Mouse (Mus musculus) erythroblast, embryonic 14.5 days (primary cell): Measurements from ENCODE around the gene Cdh11. TPM values are rescaled to one million over a fixed set of nuclear protein-coding genes. Genes with fewer than 3 reads are reported as not detected.
"Not testable (repeated sequence)": the region's sequence is repeated elsewhere in the genome, so short reads cannot be mapped to it uniquely, and the experiment has no call there.

ENCODE experiments used
- H3K27me3 ChIP-seq: 2 replicates; pipeline ENCODE4 v1.6.1; 2012; ENCODE audit warnings: inconsistent platforms; ENCODE audit not compliant: control insufficient read depth
- H3K36me3 ChIP-seq: 2 replicates; pipeline ENCODE4 v1.6.1; 2012; ENCODE audit warnings: mild to moderate bottlenecking, inconsistent platforms; ENCODE audit not compliant: control insufficient read depth
- H3K4me1 ChIP-seq: 2 replicates; pipeline ENCODE4 v1.6.1; 2012; ENCODE audit warnings: inconsistent platforms; ENCODE audit not compliant: control insufficient read depth
- H3K4me3 ChIP-seq: replicated peaks from 2 replicates; pipeline ENCODE3; 2012; ENCODE audit warnings: moderate library complexity, mild to moderate bottlenecking, inconsistent platforms
- H3K9me3 ChIP-seq: 2 replicates; pipeline ENCODE4 v1.6.1; 2012; ENCODE audit warnings: low read length, inconsistent platforms, mixed read lengths; ENCODE audit not compliant: control insufficient read depth
- GATA1 ChIP-seq: IDR thresholded peaks from 2 replicates; pipeline ENCODE4 v1.6.1; 2012; ENCODE audit warnings: low read length, inconsistent platforms, mixed read lengths
- TAL1 ChIP-seq: IDR thresholded peaks from 3 replicates; pipeline ENCODE4 v1.6.1; 2012; ENCODE audit warnings: low read length, inconsistent platforms, mixed read lengths
- polyA plus RNA-seq: library from polyadenylated mRNA; stranded (reverse); fragments of >175 nt; gene quantifications from 2 replicates; pipeline ENCODE4 v1.2.3, GENCODE M21; 2012

Cdh11 gene
- polyA plus RNA-seq, 1 experiment = not detected

GRCm38 (mm10) chr8:102725496-102725895 is 59.9 kb downstream of the Cdh11 start:
- TF ChIP-seq GATA1 = no peak
- TF ChIP-seq TAL1 = no peak
- no peak overlapping the region for H3K4me3 ChIP-seq
- no peaks in the 10 kb centered on the region for H3K27me3 ChIP-seq
- no peaks in the 10 kb centered on the region for H3K9me3 ChIP-seq
- no peaks in the 10 kb centered on the region for H3K4me1 ChIP-seq
- H3K36me3 ChIP-seq = no peaks in the 10 kb centered on the region

DNA sequence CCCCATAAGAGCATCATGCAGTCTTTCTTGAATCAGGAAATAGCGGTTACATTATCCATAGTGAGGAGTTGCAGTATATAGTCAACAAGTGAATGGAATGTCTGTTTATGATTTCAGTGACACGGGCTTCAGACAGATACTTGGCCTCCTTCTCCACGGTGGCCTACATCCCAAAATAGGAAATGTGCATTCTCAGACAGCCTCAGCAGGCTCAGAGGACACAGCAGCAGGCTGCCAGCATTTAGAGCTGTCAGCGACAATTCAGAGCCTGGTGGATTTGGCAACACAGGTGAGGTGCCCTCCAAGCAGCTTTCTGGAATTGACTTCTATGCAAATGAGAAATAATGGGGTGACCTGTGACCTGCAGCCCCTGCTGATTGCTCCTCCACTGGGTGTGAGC is 69.5 kb downstream of the Cdh11 start:
- H3K4me1 ChIP-seq = no peaks in the 10 kb centered on the region
- H3K9me3 ChIP-seq = peaks cover 4% of the 10 kb centered on the region; the same call in 1 of the 2 replicates
- no peak overlapping the region for H3K4me3 ChIP-seq
- no peaks in the 10 kb centered on the region for H3K36me3 ChIP-seq
- no peaks in the 10 kb centered on the region for H3K27me3 ChIP-seq
- TF ChIP-seq TAL1 = no peak
- TF ChIP-seq GATA1 = no peak

DNA sequence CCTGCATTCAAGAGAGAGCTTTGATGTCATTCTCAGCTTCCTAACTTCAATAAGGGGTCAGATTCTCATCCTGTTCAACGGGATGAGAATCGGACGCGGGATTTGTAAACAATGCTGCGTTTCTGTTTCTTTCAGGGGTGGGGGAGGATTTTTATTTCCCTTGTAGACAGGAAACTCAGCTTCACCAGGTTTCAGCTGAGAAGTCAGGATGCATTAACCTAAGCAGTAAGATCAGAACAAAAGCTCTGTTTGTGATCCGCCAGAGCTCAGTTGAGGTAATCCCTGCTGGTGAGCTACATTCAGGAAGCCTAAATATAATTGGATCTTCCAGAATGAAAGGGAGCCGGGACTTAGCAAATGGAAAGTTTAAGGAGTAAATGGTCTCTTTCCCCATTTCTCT is 78.1 kb downstream of the Cdh11 start:
- Histone ChIP-seq H3K4me1 (no peaks in the 10 kb centered on the region), H3K36me3 (no peaks in the 10 kb centered on the region), H3K4me3 (no peak overlapping the region), H3K9me3 (0 out of 2 replicates have a peak, but pooled peaks cover 6% of the 10 kb centered on the region), H3K27me3 (no peaks in the 10 kb centered on the region)
- TF ChIP-seq GATA1 = no peak
- no peak for TF ChIP-seq TAL1

- H3K36me3 ChIP-seq = no peaks in the 10 kb centered on the region
- H3K27me3 ChIP-seq = no peaks in the 10 kb centered on the region
- H3K4me1 ChIP-seq = no peaks in the 10 kb centered on the region
- 0 out of 2 replicates have a peak, but pooled peaks cover 2% of the 10 kb centered on the region for H3K9me3 ChIP-seq
- TF ChIP-seq TAL1 = no peak
- TF ChIP-seq GATA1 = no peak
- no peak overlapping the region for H3K4me3 ChIP-seq
Observed at GRCm38 (mm10) chr8:102705376-102705905, 80.0 kb downstream of the Cdh11 start.

- Histone ChIP-seq H3K27me3 (no peaks in the 10 kb centered on the region), H3K36me3 (no peaks in the 10 kb centered on the region), H3K9me3 (0 out of 2 replicates have a peak, but pooled peaks cover 2% of the 10 kb centered on the region), H3K4me1 (no peaks in the 10 kb centered on the region), H3K4me3 (no peak overlapping the region)
- TF ChIP-seq TAL1 (no peak), GATA1 (no peak)
Observed at GRCm38 (mm10) chr8:102700245-102700644, 85.2 kb downstream of the Cdh11 start.

DNA sequence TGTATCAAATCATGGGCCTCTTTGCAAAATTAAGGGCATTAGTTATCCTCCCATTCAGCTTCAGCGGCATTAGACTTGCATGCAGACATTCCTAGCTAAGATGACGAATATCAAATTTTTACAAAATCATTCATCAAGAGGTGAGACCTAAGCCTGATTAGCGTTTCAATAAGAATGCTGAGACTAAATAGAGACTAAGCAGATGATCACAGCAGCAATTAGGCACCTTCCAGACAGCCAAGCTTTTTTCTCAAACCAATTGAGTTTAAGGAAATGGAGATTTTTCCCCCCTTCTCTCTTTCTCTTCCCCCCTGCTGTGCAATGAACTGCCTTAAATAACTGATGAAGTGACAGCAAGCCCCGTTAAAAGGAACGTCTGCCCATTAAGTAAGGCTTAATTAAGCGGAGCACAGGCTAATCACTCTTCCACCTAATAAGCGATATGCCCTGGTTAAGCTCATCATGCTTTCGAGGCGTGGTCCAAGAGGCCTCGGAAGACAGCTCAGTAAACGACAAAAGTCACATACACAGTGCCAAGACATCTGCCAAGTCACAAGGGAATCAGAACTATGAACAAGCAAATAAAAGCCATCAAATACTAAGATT is 87.1 kb downstream of the Cdh11 start:
- Histone ChIP-seq H3K4me3 (no peak overlapping the region), H3K9me3 (no peaks in the 10 kb centered on the region), H3K4me1 (no peaks in the 10 kb centered on the region), H3K36me3 (no peaks in the 10 kb centered on the region), H3K27me3 (no peaks in the 10 kb centered on the region)
- TF ChIP-seq TAL1 (no peak), GATA1 (no peak)

DNA sequence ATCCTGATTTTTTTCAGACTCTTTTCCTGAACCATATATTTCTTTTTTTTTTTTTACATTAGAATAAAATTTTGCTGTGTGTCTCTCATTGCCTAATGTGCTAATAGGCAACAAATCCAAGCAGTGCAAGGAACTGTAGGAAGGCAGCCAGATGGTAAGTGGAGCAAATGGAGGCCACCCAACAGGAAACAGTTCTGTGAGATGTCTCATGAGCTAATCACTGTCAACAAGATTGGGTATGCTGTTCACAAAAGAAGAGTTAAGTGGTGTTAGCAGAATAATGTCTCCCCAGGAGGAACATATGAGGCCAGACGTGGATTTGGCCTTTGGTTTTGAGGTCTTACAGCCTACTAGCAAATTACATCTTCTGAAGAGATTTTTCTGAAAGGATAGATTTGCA is 92.0 kb downstream of the Cdh11 start:
- Histone ChIP-seq H3K4me1 (no peaks in the 10 kb centered on the region), H3K9me3 (no peaks in the 10 kb centered on the region), H3K36me3 (no peaks in the 10 kb centered on the region), H3K4me3 (no peak overlapping the region), H3K27me3 (no peaks in the 10 kb centered on the region)
- TF ChIP-seq GATA1 (no peak), TAL1 (no peak)

DNA sequence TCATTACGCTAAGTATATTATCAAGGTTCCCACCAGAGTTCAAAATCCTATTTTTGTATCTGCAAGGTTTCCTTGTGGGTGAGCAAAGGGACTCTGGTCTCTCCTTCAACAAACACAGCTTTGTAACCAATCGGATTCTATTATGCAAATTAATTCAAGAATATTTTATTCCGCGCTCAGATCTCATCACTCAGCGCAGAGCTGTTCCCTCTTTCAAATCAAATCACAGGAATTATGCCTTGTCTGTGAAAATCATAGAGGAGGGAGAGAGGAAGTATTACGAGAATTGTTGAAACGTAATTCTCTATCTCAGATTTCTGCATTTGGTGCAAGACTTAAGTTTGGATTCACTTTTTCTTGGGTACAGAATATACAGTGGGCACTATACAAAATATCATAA is 100.0 kb downstream of the Cdh11 start:
- H3K9me3 ChIP-seq, H3K27me3 ChIP-seq, H3K4me1 ChIP-seq, H3K4me3 ChIP-seq, H3K36me3 ChIP-seq: not testable (repeated sequence)

GRCm38 (mm10) chr8:102685023-102685422 is 100.4 kb downstream of the Cdh11 start:
- Histone ChIP-seq H3K9me3 (no peaks in the 10 kb centered on the region), H3K27me3 (no peaks in the 10 kb centered on the region), H3K36me3 (no peaks in the 10 kb centered on the region), H3K4me1 (no peaks in the 10 kb centered on the region), H3K4me3 (no peak overlapping the region)
- no peak for TF ChIP-seq GATA1
- TF ChIP-seq TAL1 = no peak

DNA sequence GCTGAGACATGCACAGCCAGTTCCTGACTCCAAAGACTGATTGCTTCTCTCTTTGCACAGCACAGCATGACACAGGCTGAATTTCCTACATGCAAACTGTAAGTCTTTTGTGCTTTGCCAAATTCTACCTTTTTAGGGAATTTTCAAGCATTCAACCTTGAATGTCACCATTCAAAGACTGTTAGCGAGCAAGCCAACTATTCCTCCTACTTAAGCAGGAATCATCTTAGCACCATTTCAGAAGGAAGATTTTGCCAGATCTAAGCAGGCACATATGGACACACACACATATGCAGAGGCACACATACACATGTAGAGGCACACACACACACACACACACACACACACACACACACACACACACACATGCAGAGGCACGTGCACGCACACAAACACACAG is 108.3 kb downstream of the Cdh11 start:
- no peaks in the 10 kb centered on the region for H3K27me3 ChIP-seq
- no peak for TF ChIP-seq GATA1
- no peak for TF ChIP-seq TAL1
- H3K4me1 ChIP-seq = no peaks in the 10 kb centered on the region
- H3K36me3 ChIP-seq = no peaks in the 10 kb centered on the region
- H3K9me3 ChIP-seq = no peaks in the 10 kb centered on the region
- no peak overlapping the region for H3K4me3 ChIP-seq

DNA sequence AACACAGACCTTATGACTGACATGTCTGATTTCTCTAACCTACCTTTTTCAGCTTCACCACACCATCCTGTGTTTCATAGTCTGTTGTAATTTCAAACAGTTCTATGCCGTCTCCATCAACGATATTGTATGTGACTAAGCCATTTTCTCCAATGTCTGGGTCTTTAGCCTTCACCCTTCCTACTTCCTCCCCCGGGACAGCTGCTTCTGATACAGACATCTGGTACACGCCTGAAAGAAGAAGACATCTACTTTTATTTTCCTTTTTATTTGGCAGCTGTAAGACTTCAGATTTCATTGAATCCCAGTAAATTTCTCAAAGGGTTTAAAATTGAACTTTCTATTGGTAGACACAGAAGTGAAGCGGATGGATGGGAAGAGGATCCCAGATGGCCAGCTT is 120.9 kb downstream of the Cdh11 start:
- not testable (repeated sequence) for H3K9me3 ChIP-seq, H3K36me3 ChIP-seq, H3K27me3 ChIP-seq, H3K4me1 ChIP-seq, H3K4me3 ChIP-seq
